Mouse (Mus musculus) urinary bladder, postnatal 36 days (tissue): ENCODE results near the gene Obscn.

Source experiments
- DNase-seq, 2 experiments: peaks; one replicate each; pipeline ENCODE4 v3.0.0; 2022; ENCODE audit warnings: low spot score in 2 of 2, mixed read lengths in 1 of 2

Gene Obscn

GRCm38 (mm10) chr11:59135904-59136452 lies at the start of gene Obscn:
Obscn (minus strand) TSS chr11:59136402.
- DNase-seq: no peak

DNA sequence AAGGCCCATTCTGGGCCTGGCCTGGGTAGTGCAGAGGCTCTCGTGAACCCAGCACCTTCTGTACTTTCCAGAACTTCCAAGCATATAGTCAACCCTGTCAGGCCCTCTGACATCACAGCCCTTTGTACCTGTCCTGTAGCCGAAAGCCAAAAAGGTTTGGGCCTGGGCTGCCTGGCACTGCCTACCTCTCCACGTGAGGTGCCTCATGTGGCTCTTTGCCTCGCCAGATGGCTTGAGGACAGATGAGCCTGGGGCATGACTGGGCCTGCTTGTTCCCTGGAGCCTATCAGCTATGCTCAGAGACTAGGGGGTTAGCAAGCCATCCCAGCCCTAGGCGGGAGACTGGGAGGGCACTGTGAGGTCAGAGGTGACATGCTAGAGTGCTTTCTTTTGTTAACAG lies 49.3 kb upstream of the Obscn start:
- DNase-seq: no peak

GRCm38 (mm10) chr11:59183821-59184220 lies 47.6 kb upstream of the Obscn start:
- DNase-seq: peak; percentile 46 to 57

- DNase-seq: peak; percentile 52 to 63
Measured at GRCm38 (mm10) chr11:59182864-59183331, 46.7 kb upstream of the Obscn start, which contains the start of gene Gjc2. Gjc2 (minus strand) TSS chr11:59183213.

- no peak for DNase-seq
Measured at GRCm38 (mm10) chr11:59176921-59177320, 40.7 kb upstream of the Obscn start.

- no peak for DNase-seq
Measured at GRCm38 (mm10) chr11:59176475-59176874, 40.3 kb upstream of the Obscn start.

GRCm38 (mm10) chr11:59174189-59174838 lies 38.1 kb upstream of the Obscn start:
- no peak for DNase-seq

GRCm38 (mm10) chr11:59170549-59170948 lies 34.3 kb upstream of the Obscn start:
- no peak for DNase-seq

DNA sequence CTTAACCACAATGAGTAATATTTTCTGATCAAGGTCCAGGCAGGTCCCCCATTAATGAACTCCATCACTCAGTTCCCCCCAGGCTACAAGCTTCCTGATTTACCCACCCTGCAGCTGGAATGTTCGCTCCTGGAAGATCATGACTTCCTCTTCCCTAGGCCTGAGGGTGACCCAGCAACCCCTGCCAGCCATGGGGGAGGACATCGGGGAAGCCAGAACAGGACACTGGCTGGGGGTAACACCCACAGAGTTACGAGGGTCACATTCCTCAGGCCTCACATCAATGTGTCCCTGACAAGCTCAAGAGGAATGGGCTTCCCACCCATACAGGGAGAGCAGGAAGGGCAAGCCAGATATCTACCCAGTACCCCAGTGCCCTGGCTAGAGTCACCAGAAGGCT lies 33.6 kb upstream of the Obscn start:
- DNase-seq: no peak

DNA sequence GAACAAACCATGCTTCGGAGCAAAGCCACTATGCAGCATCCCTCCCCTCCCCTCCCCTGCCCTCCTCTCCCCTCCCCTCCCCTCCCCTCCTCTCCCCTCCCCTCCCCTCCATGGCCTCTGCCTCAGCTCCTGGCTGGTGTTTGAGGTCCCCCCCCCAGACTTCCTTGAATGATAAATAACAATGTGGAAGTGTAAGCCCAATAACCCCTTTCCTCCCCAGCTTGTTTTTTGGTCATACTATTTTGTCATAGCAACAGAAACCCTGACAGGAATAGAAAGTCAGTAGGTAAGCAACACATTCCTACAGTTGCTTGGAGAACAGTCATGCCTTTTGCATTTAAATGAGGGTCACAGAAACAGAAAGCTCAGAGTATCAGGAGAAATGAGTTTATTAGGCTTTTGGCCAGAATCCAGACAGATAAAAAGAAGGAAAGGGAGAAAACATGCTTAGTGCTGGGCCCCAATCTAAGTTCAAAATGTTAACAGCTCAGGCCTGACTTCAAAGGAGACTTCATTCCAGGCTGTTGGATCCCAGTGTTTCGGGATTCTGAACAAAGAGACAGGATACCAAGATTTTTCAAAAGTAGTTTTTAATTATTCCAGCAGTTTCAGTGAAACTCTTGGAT lies 29.5 kb upstream of the Obscn start:
- no peak for DNase-seq

DNA sequence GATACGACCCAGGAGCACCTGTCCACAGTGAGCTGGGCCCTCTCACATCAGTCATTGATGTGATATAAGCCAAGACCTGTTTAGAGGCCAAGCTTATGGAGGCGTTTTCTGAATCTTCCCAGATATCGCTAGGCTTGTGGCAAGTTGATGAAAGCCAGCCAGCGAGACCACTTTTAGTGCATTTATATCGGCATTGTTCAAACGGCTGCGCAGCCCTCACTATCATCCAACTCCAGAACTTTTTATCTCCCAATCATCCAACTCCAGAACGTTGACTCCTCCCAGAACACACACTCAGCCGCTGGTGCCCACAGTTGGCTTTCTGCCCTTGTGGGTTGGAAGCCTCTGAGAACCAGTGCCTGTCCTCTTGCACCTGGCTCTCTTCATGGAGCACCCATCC lies 28.2 kb upstream of the Obscn start:
- no peak for DNase-seq

DNA sequence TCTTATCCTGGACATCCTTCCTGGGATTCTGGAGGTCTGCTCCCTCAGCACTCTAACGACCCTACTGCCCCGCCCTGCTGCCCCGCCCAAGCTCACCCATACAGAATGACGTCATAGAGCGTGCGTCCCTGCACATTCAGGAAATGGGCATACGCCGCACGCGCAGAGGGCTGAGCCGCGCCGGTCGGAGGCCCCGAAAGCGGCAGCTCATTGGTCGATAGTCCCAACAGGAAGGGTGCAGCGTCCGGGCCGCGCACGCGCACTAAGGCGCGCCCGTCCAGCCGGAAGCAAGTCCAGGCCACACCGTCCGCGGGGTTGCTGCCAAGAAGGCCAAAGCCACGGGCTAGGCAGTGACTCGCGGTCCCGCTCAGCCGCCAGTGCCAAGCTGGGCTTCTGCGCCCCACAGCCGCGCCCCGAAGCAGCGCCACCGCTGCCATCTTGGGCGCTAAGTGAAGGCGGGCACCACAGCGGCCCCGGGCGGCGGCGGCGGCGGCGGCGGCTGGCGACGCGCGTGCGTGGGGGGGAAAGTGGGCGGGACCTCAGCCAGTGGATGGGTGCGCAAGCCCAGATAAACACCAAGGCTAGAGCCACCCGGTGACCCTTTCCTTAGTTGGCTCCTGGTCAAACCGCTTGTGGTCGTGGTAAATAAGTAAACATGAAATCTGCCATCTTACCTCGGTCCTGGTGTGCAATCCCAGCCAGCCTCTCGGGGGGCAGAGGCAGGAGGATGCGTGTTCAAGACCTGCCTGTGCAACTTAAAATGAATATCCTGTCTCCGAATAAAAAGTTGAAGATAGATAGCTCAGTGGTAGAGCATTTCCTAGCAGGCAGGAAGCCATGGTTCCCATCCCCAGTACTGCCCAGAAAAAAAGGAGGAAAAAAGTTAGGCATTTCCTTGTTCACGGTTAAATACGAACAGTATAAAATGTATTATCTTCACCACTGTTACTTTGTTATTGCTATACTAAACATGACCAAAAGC lies 27.3 kb upstream of the Obscn start, which contains the start of gene Iba57:
Gene Iba57 (minus strand): TSS at position 485 of the 982 bp plus-strand sequence.
- DNase-seq: peak; percentile 91 to 98

GRCm38 (mm10) chr11:59162443-59163254 lies 26.4 kb upstream of the Obscn start:
- DNase-seq: no peak

- no peak for DNase-seq
Measured at GRCm38 (mm10) chr11:59161398-59161797, 25.2 kb upstream of the Obscn start.

- no peak for DNase-seq
Measured at GRCm38 (mm10) chr11:59159558-59159957, 23.4 kb upstream of the Obscn start.

- no peak for DNase-seq
Measured at GRCm38 (mm10) chr11:59159099-59159498, 22.9 kb upstream of the Obscn start.

DNA sequence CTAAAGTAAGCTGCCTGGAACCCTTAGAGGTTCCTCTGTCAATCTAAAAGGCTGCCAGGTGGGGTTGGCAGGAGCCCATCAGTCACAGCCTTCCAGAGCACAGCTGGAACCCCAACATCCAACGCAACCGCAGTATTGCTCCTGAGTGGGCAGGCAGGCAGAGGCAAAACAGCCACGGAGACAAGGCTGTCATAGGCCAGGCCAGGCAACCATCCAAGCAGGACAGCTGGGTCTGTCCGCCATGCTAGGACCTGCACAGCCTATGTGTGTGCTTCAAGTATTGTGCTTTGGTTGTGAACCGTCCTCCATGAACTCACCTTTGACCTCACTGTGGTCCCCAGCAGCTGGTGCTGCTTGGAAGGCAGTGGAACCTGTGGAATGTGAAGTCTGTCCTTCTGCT lies 19.7 kb upstream of the Obscn start:
- DNase-seq: no peak

DNA sequence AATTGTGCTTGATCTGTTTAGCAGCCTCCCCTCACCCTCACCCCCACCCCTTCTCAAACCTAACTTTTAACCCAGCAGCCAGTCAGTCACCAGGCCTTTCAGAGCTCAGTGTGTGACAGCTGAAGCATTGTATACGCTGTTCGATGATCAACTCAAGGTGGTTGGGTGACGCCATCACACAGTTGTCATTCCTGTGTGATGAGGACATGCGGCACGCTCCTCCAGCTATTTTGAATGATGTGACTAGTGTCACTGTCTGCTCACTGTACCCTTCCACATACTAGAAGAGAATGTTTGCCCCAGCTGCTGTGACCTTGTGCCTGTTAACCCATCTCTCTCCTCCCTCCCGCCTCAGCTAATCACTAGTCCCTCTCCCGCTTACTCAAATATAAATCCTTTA lies 18.0 kb upstream of the Obscn start:
- DNase-seq: no peak

DNA sequence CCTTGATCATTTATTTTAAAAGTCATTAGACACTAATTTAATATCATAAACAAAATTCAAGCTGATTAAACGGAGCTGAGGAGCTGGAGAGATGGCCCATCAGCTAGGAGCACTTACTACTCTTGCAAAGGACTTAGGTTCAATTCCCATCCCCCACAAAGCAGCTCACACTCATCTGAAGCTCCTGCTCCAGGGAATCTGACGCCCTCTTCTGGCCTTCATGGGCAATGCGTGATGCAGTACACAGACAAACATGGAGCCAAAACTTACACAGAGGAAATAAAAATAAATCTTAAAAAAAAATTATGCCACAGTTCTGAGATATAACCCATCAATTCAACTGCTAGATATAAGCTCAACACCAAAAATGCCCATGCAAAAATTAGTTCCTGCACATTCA lies 15.5 kb upstream of the Obscn start:
- no peak for DNase-seq

GRCm38 (mm10) chr11:59149302-59149701 lies 13.1 kb upstream of the Obscn start:
- DNase-seq: no peak

GRCm38 (mm10) chr11:59142962-59143361 lies 6.8 kb upstream of the Obscn start:
- DNase-seq: no peak
